Mouse (Mus musculus): Measurements from ENCODE around the gene Pank4. TPM values are rescaled to one million over a fixed set of nuclear protein-coding genes. Genes with fewer than 3 reads are reported as not detected.

Pank4 gene
- total and polyA plus RNA-seq, 2 experiments from 2014 or later = 27.3 to 36.7 TPM

- no peak overlapping the region for H3K27ac ChIP-seq (ENCODE audit: low read depth, low read length)
- no peak for TF ChIP-seq CTCF (IDR thresholded peaks at IDR 0.05)
- no peaks in the 10 kb centered on the region for H3K36me3 ChIP-seq (ENCODE audit: insufficient read depth, low read length)
- H3K9me3 ChIP-seq (ENCODE audit: low read length) = no peaks in the 10 kb centered on the region
- no peak for ATAC-seq (ENCODE audit: low FRiP score)
- WGBS = 82% methylated on average over 5 of the region's 5 CpGs
- DNase-seq (ENCODE audit: low spot score) = no peak
- H3K4me1 ChIP-seq (ENCODE audit: insufficient read depth, low read length) = no peaks in the 10 kb centered on the region
- no peak overlapping the region for H3K4me2 ChIP-seq (ENCODE audit: low read depth, low read length, poor library complexity, severe bottlenecking)
- H3K27me3 ChIP-seq (ENCODE audit: insufficient read depth, low read length) = no peaks in the 10 kb centered on the region
- H3K9ac ChIP-seq (replicated peaks; ENCODE audit: low read length, poor library complexity, severe bottlenecking) = no peak overlapping the region
- H3K4me3 ChIP-seq (ENCODE audit: low read depth, low read length) = no peak overlapping the region
These were observed 41.0 kb upstream of the Pank4 start for GRCm38 (mm10) chr4:154922931-154923330.

GRCm38 (mm10) chr4:154925413-154925812 lies 38.5 kb upstream of the Pank4 start:
- H3K9ac ChIP-seq (replicated peaks; ENCODE audit: low read length, poor library complexity, severe bottlenecking) = no peak overlapping the region
- no peak overlapping the region for H3K4me3 ChIP-seq (ENCODE audit: low read depth, low read length)
- H3K27ac ChIP-seq (ENCODE audit: low read depth, low read length) = no peak overlapping the region
- H3K4me1 ChIP-seq (ENCODE audit: insufficient read depth, low read length) = no peaks in the 10 kb centered on the region
- peak; percentile 27; the same call in 1 of the 2 replicates for TF ChIP-seq CTCF (IDR thresholded peaks at IDR 0.05)
- WGBS = 54% methylated on average over 4 of the region's 4 CpGs
- H3K9me3 ChIP-seq (ENCODE audit: low read length) = no peaks in the 10 kb centered on the region
- no peaks in the 10 kb centered on the region for H3K27me3 ChIP-seq (ENCODE audit: insufficient read depth, low read length)
- DNase-seq (ENCODE audit: low spot score) = no peak
- no peak overlapping the region for H3K4me2 ChIP-seq (ENCODE audit: low read depth, low read length, poor library complexity, severe bottlenecking)
- no peaks in the 10 kb centered on the region for H3K36me3 ChIP-seq (ENCODE audit: insufficient read depth, low read length)
- no peak for ATAC-seq (ENCODE audit: low FRiP score)

DNA sequence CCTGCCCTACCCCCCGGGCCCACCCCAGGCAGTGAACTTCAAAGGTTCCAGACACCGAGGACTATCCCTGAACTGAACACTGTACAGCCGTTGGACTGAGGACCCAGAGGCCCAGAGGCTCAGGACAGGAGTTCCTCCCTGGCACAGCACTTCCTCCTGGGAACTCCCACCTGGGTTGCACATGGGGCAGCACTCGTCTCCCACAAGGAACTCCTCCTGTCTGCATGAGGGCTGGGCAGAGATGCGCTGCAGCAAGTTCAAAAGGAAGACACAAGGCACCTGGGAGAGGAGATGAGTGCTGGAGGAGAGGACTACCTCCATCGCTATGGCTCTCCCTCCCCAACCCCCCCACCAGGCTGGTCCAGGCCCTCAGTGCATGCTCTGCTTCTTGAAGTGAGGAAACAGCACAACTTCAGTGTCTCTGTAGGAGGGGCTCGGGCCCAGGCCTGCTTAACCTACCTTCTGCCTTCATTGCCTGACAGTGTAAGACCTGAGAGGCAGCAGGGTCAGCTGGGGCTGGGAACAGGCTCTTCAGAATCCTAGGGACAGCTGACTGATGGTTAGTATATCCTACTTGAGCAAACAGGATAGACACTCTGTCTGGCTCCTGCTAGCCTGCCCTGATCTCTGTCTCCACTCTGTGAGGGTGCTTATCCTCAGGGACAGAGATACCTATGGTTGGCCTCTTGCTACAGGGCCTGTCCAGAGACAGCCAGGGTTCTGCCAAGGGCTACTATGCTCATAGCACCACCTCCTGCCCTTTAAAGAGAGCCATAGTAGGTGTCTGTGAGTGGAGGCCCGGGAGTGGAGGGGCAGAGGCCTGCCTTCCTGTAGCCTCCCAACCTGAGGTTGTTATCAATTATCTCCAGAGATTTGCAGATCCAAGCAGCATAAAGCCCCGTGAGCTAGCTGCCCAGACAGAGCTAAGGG lies 36.7 kb upstream of the Pank4 start:
- Histone ChIP-seq H3K27me3 (ENCODE audit: insufficient read depth, low read length) (no peaks in the 10 kb centered on the region), H3K9ac (replicated peaks; ENCODE audit: low read length, poor library complexity, severe bottlenecking) (no peak overlapping the region), H3K36me3 (ENCODE audit: insufficient read depth, low read length) (no peaks in the 10 kb centered on the region), H3K4me2 (ENCODE audit: low read depth, low read length, poor library complexity, severe bottlenecking) (no peak overlapping the region), H3K4me3 (ENCODE audit: low read depth, low read length) (no peak overlapping the region), H3K27ac (ENCODE audit: low read depth, low read length) (no peak overlapping the region), H3K4me1 (ENCODE audit: insufficient read depth, low read length) (no peaks in the 10 kb centered on the region), H3K9me3 (ENCODE audit: low read length) (no peaks in the 10 kb centered on the region)
- 61% methylated on average over 9 of the region's 9 CpGs for WGBS
- DNase-seq (ENCODE audit: low spot score) (no peak), ATAC-seq (ENCODE audit: low FRiP score) (no peak)
- TF ChIP-seq CTCF (IDR thresholded peaks at IDR 0.05) = no peak

DNA sequence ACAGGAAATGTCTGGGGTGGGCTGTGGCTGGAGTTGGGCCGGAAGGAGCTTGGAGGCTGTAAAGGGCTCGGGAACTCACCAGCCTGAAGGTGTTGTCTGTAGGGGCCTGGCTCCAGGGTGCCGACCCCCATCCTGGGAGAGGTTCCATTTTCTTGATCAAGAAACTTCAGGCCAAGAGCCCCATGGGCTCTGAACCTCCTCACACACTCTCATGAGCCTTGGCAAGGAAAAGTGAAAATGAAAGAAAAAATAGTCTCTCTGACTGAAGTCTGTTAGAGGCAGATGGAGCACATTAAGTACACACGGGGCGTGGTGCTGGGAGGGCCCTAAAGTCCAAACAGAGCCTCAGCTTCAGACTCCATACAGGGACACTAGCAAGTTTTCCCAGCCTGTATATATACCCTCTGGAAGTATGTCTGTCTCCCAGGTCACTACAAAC lies 36.0 kb upstream of the Pank4 start:
- 72% methylated on average over 5 of the region's 5 CpGs for WGBS
- no peak for TF ChIP-seq CTCF (IDR thresholded peaks at IDR 0.05)

GRCm38 (mm10) chr4:154928395-154929087 lies 35.4 kb upstream of the Pank4 start, which contains the start of gene Tnfrsf14:
Tnfrsf14 (minus strand) TSS chr4:154928563.
- no peak for DNase-seq (ENCODE audit: low spot score)
- no peak for ATAC-seq (ENCODE audit: low FRiP score)
- no peaks in the 10 kb centered on the region for H3K27me3 ChIP-seq (ENCODE audit: insufficient read depth, low read length)
- no peaks in the 10 kb centered on the region for H3K36me3 ChIP-seq (ENCODE audit: insufficient read depth, low read length)
- H3K4me2 ChIP-seq (ENCODE audit: low read depth, low read length, poor library complexity, severe bottlenecking) = no peak within 1 kb of the TSS
- H3K9ac ChIP-seq (replicated peaks; ENCODE audit: low read length, poor library complexity, severe bottlenecking) = no peak within 1 kb of the TSS
- no peaks in the 10 kb centered on the region for H3K4me1 ChIP-seq (ENCODE audit: insufficient read depth, low read length)
- TF ChIP-seq CTCF (IDR thresholded peaks at IDR 0.05) = no peak
- H3K27ac ChIP-seq (ENCODE audit: low read depth, low read length) = no peak within 1 kb of the TSS
- WGBS = 62% methylated on average over 12 of the region's 12 CpGs
- no peak within 1 kb of the TSS for H3K4me3 ChIP-seq (ENCODE audit: low read depth, low read length)
- H3K9me3 ChIP-seq (ENCODE audit: low read length) = no peaks in the 10 kb centered on the region

More for the DNA sequence above, 36.0 kb upstream of the Pank4 start:
- ATAC-seq (ENCODE audit: low FRiP score) (no peak), DNase-seq (ENCODE audit: low spot score) (no peak)
- Histone ChIP-seq H3K4me2 (ENCODE audit: low read depth, low read length, poor library complexity, severe bottlenecking) (no peak overlapping the region), H3K9me3 (ENCODE audit: low read length) (no peaks in the 10 kb centered on the region), H3K9ac (replicated peaks; ENCODE audit: low read length, poor library complexity, severe bottlenecking) (no peak overlapping the region), H3K4me1 (ENCODE audit: insufficient read depth, low read length) (no peaks in the 10 kb centered on the region), H3K36me3 (ENCODE audit: insufficient read depth, low read length) (no peaks in the 10 kb centered on the region), H3K4me3 (ENCODE audit: low read depth, low read length) (no peak overlapping the region), H3K27me3 (ENCODE audit: insufficient read depth, low read length) (no peaks in the 10 kb centered on the region), H3K27ac (ENCODE audit: low read depth, low read length) (no peak overlapping the region)
